Mouse (Mus musculus) stomach, postnatal 0 days (tissue): Measurements from ENCODE around the gene Pa2g4. TPM values are rescaled to one million over a fixed set of nuclear protein-coding genes. Genes with fewer than 3 reads are reported as not detected.
A peak's percentile ranks its signal among the peaks of the same experiment; 100 is the strongest.

ENCODE experiments used
- ATAC-seq: fragments of 200-750 bp; cut with Nextera tagmentation; 2 replicates; pipeline ENCODE4 v1.8.0; 2017; ENCODE audit not compliant: low FRiP score, low TSS enrichment
- DNase-seq: peaks from one replicate; pipeline ENCODE4 v3.0.0-alpha.2; 2016; ENCODE audit warnings: low spot score
- H3K27ac ChIP-seq: fragments of 300-500 bp; sonication (generic); replicated peaks from 2 replicates; pipeline ENCODE4 v1.5.1; 2014; ENCODE audit warnings: mild to moderate bottlenecking, control low read depth
- H3K27me3 ChIP-seq: fragments of 300-500 bp; sonication (generic); 2 replicates; pipeline ENCODE4 v1.6.1; 2014; ENCODE audit warnings: low read length; ENCODE audit not compliant: control insufficient read depth, insufficient read depth
- H3K36me3 ChIP-seq: fragments of 300-500 bp; sonication (generic); 2 replicates; pipeline ENCODE4 v1.6.1; 2014; ENCODE audit warnings: low read length, mixed read lengths; ENCODE audit not compliant: control insufficient read depth, insufficient read depth
- H3K4me1 ChIP-seq: fragments of 300-500 bp; sonication (generic); replicated peaks from 2 replicates; pipeline ENCODE4 v1.6.1; 2014; ENCODE audit warnings: antibody characterized with exemption; ENCODE audit not compliant: control insufficient read depth, insufficient read depth
- H3K4me2 ChIP-seq: fragments of 300-500 bp; sonication (generic); replicated peaks from 2 replicates; pipeline ENCODE4 v1.6.1; 2014; ENCODE audit warnings: low read depth, mild to moderate bottlenecking, control low read depth, moderate library complexity
- H3K4me3 ChIP-seq: fragments of 300-500 bp; sonication (generic); 2 replicates; pipeline ENCODE4 v1.5.1; 2014; ENCODE audit warnings: low read depth, low read length, control low read depth
- H3K9ac ChIP-seq: fragments of 300-500 bp; sonication (generic); 2 replicates; pipeline ENCODE4 v1.6.1; 2014; ENCODE audit warnings: mild to moderate bottlenecking, low read length, control low read depth, mixed read lengths
- H3K9me3 ChIP-seq: fragments of 300-500 bp; sonication (generic); 2 replicates; pipeline ENCODE4 v1.6.1; 2016; ENCODE audit warnings: low read length; ENCODE audit not compliant: control insufficient read depth
- CTCF ChIP-seq: IDR thresholded peaks from 2 replicates; pipeline ENCODE4 v1.5.1; 2016; ENCODE audit warnings: antibody characterized with exemption, low read depth, mild to moderate bottlenecking, moderate library complexity
- EP300 ChIP-seq: optimal IDR thresholded peaks from 2 replicates; pipeline ENCODE3; 2016; ENCODE audit warnings: antibody characterized with exemption
- WGBS: fragments of 180-500 bp; shearing (Covaris S2); extraction: QIAGEN DNeasy Blood & Tissue Kit; methylation state at CpG from one replicate; pipeline ENCODE4 v1.1.7; 2014; 5-methylcytosine and 5-hydroxymethylcytosine counted together
- polyA plus RNA-seq: library from polyadenylated mRNA; unstranded; fragments of >200 nt; fragmentation: Nextera tagmentation; extraction: Ambion mirVana; gene quantifications from 2 replicates; pipeline ENCODE4 v1.2.1, GENCODE M21; 2015

Gene Pa2g4
- polyA plus RNA-seq, 1 experiment from 2014 or later, result 135 TPM

GRCm38 (mm10) chr10:128586546-128586945 lies 20.8 kb upstream of the Pa2g4 start:
- no peaks in the 10 kb centered on the region for H3K9me3 ChIP-seq
- 14% methylated on average over 1 of the region's 1 CpGs for WGBS

GRCm38 (mm10) chr10:128584386-128584785 lies 18.6 kb upstream of the Pa2g4 start:
- peak overlapping the region; percentile 8; the same call in 1 of the 2 replicates for H3K4me2 ChIP-seq
- DNase-seq (peak; percentile 90), ATAC-seq (peak; percentile 68)
- no peak overlapping the region for H3K4me3 ChIP-seq
- 8% methylated on average over 4 of the region's 4 CpGs for WGBS
- H3K36me3 ChIP-seq, result peaks cover 2% of the 10 kb centered on the region; the same call in 1 of the 2 replicates
- H3K9me3 ChIP-seq, result no peaks in the 10 kb centered on the region
- no peaks in the 10 kb centered on the region for H3K27me3 ChIP-seq
- H3K4me1 ChIP-seq, result 0 out of 2 replicates have a peak, but pooled peaks cover 7% of the 10 kb centered on the region
- H3K27ac ChIP-seq, result peak overlapping the region; percentile 82
- no peak overlapping the region; the same call in 1 of the 2 replicates for H3K9ac ChIP-seq
- TF ChIP-seq CTCF, result no peak
- peak; percentile 59 for TF ChIP-seq EP300

More at GRCm38 (mm10) chr10:128586546-128586945, 20.8 kb upstream of the Pa2g4 start:
- Histone ChIP-seq H3K4me1 (0 out of 2 replicates have a peak, but pooled peaks cover 7% of the 10 kb centered on the region), H3K27me3 (no peaks in the 10 kb centered on the region), H3K9ac (peak overlapping the region; percentile 24), H3K36me3 (peaks cover 2% of the 10 kb centered on the region; the same call in 1 of the 2 replicates), H3K27ac (peak overlapping the region; percentile 98), H3K4me2 (peak overlapping the region; percentile 98), H3K4me3 (no peak overlapping the region)
- no peak for ATAC-seq
- TF ChIP-seq CTCF, result no peak
- TF ChIP-seq EP300, result no peak
- no peak for DNase-seq

- 0 out of 2 replicates have a peak, but pooled peaks cover 7% of the 10 kb centered on the region for H3K4me1 ChIP-seq
- H3K9me3 ChIP-seq, result no peaks in the 10 kb centered on the region
- H3K27me3 ChIP-seq, result no peaks in the 10 kb centered on the region
- peak; percentile 72 for ATAC-seq
- WGBS, result 26% methylated on average over 7 of the region's 7 CpGs
- peak overlapping the region; percentile 8; the same call in 1 of the 2 replicates for H3K4me2 ChIP-seq
- peak overlapping the region; percentile 82 for H3K27ac ChIP-seq
- H3K9ac ChIP-seq, result peak overlapping the region; percentile 27; the same call in 1 of the 2 replicates
- TF ChIP-seq EP300 (no peak), CTCF (no peak)
- DNase-seq, result peak; percentile 80
- no peak overlapping the region for H3K4me3 ChIP-seq
- peaks cover 2% of the 10 kb centered on the region; the same call in 1 of the 2 replicates for H3K36me3 ChIP-seq
These were observed 17.9 kb upstream of the Pa2g4 start for GRCm38 (mm10) chr10:128583644-128584043.

- peaks cover 2% of the 10 kb centered on the region; the same call in 1 of the 2 replicates for H3K36me3 ChIP-seq
- H3K27ac ChIP-seq, result peak overlapping the region; percentile 15; the same call in 1 of the 2 replicates
- 85% methylated on average over 4 of the region's 4 CpGs for WGBS
These were observed 13.9 kb upstream of the Pa2g4 start for GRCm38 (mm10) chr10:128579731-128580130.

GRCm38 (mm10) chr10:128579298-128579697 lies 13.5 kb upstream of the Pa2g4 start:
- H3K27me3 ChIP-seq, result no peaks in the 10 kb centered on the region
- TF ChIP-seq EP300 (no peak), CTCF (no peak)
- 0 out of 2 replicates have a peak, but pooled peaks cover 7% of the 10 kb centered on the region for H3K4me1 ChIP-seq
- no peak overlapping the region for H3K4me3 ChIP-seq
- H3K9me3 ChIP-seq, result no peaks in the 10 kb centered on the region
- ATAC-seq (peak; percentile 78), DNase-seq (peak; percentile 71)
- WGBS, result 48% methylated on average over 3 of the region's 3 CpGs
- no peak overlapping the region for H3K4me2 ChIP-seq
- H3K36me3 ChIP-seq, result peaks cover 2% of the 10 kb centered on the region; the same call in 1 of the 2 replicates
- no peak overlapping the region for H3K9ac ChIP-seq
- peak overlapping the region; percentile 15 for H3K27ac ChIP-seq

More at GRCm38 (mm10) chr10:128579731-128580130, 13.9 kb upstream of the Pa2g4 start:
- Histone ChIP-seq H3K9me3 (no peaks in the 10 kb centered on the region), H3K4me1 (0 out of 2 replicates have a peak, but pooled peaks cover 7% of the 10 kb centered on the region), H3K4me2 (no peak overlapping the region), H3K4me3 (no peak overlapping the region), H3K27me3 (no peaks in the 10 kb centered on the region), H3K9ac (no peak overlapping the region)
- ATAC-seq (no peak), DNase-seq (no peak)
- no peak for TF ChIP-seq CTCF

- no peak for TF ChIP-seq EP300
- TF ChIP-seq CTCF, result no peak
- 65% methylated on average over 11 of the region's 11 CpGs for WGBS
These were observed 12.5 kb upstream of the Pa2g4 start for GRCm38 (mm10) chr10:128578330-128578729.

More at GRCm38 (mm10) chr10:128578330-128578729, 12.5 kb upstream of the Pa2g4 start:
- Histone ChIP-seq H3K4me3 (no peak overlapping the region), H3K9ac (no peak overlapping the region), H3K36me3 (peaks cover 2% of the 10 kb centered on the region; the same call in 1 of the 2 replicates), H3K27me3 (no peaks in the 10 kb centered on the region), H3K27ac (no peak overlapping the region), H3K4me1 (no peaks in the 10 kb centered on the region), H3K9me3 (no peaks in the 10 kb centered on the region), H3K4me2 (no peak overlapping the region)
- ATAC-seq, result no peak
- no peak for DNase-seq
